Comparison of ENCODE assay signal across 21 mouse cellular contexts in the genomic region with DNA sequence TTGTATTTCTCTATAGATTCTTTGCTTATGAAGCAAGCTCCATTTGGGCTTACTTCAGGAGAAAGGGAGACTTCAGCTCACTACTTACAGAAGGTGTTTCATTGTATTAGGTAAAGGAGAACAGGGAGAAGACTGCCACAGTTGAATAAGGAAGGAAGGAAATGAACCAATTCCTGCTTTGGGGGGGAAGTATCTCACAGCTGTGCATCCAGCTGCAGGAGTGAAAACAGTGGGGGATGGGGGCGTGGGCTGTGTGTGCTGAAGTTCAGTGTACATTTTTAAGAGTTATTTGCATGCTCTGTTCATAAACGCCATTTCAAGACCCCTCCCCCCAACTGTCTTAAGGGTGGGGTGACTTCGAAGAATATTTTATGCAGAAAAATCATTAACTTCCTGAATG. TPM values are rescaled to one million over a fixed set of nuclear protein-coding genes. Genes with fewer than 3 reads are reported as not detected.
DNase-seq lines count a peak whose midpoint lies in the region; ATAC-seq and TF ChIP-seq lines count a peak whose summit lies in the region.
"Had no signal": no experiment of that assay in that cellular context is flagged by ENCODE, and none has a peak within 500 bp of the region (broad histone marks: within the 10 kb centered on the region; RNA-seq: fewer than 3 reads in every experiment).

No protein-coding gene starts in this region.

- intact Hi-C loops in heart, postnatal 25 days (cut with DNase I), result no loop called here

- H3K27ac ChIP-seq in hindbrain, postnatal 0 days, result no peak overlapping the region
- no peak overlapping the region for H3K27ac ChIP-seq in intestine, postnatal 0 days (ENCODE audit: low read depth, low read length)
- H3K27ac ChIP-seq in kidney, embryonic 15.5 days, result no peak overlapping the region
- H3K27ac ChIP-seq: forebrain, embryonic 15.5 days; hindbrain, embryonic 15.5 days; layer of hippocampus, adult 2 months; midbrain, embryonic 13.5 days; stomach, embryonic 15.5 days had no signal

- DNase-seq in heart, adult 11 months, result peak; percentile 87
- DNase-seq in heart, postnatal 25 days (ENCODE audit: low spot score), result no peak
- DNase-seq in 416B (ENCODE audit: low read depth), result peak; percentile 61
- no peak for DNase-seq in hindbrain, postnatal 0 days (ENCODE audit: low spot score)
- DNase-seq: cerebellum, adult 9-11 months; embryo, embryonic 11 days; heart, postnatal 10 days; kidney, adult 11 months; kidney, postnatal 10 days; lung, adult 2 months had no signal

- ATAC-seq in common myeloid progenitor, adult 5-6 weeks (replicated peaks; ENCODE audit: low read depth, poor library complexity, severe bottlenecking), result peak; percentile 27
- ATAC-seq in megakaryocyte progenitor cell, adult 5-6 weeks (replicated peaks; ENCODE audit: poor library complexity), result peak; percentile 56
- ATAC-seq in hindbrain, postnatal 0 days, result no peak
- no peak for ATAC-seq in intestine, postnatal 0 days
- ATAC-seq in kidney, embryonic 15.5 days (replicated peaks; ENCODE audit: low FRiP score), result no peak
- ATAC-seq: forebrain, embryonic 15.5 days; midbrain, embryonic 13.5 days had no signal

- no peaks in the 10 kb centered on the region for H3K4me1 ChIP-seq in hindbrain, postnatal 0 days (ENCODE audit: insufficient read depth, low read length)
- no peaks in the 10 kb centered on the region for H3K4me1 ChIP-seq in intestine, postnatal 0 days (replicated peaks; ENCODE audit: control insufficient read depth, insufficient read depth, low read length)
- H3K4me1 ChIP-seq in kidney, embryonic 15.5 days, result no peaks in the 10 kb centered on the region
- H3K4me1 ChIP-seq: hindbrain, embryonic 15.5 days; stomach, embryonic 15.5 days had no signal

- no peaks in the 10 kb centered on the region for H3K9me3 ChIP-seq in hindbrain, postnatal 0 days (ENCODE audit: low read length)
- no peaks in the 10 kb centered on the region for H3K9me3 ChIP-seq in intestine, postnatal 0 days (ENCODE audit: control insufficient read depth)
- no peaks in the 10 kb centered on the region for H3K9me3 ChIP-seq in kidney, embryonic 15.5 days (replicated peaks)
- H3K9me3 ChIP-seq: forebrain, embryonic 15.5 days; hindbrain, embryonic 15.5 days; midbrain, embryonic 13.5 days; stomach, embryonic 15.5 days had no signal

- TF ChIP-seq CTCF in hindbrain, postnatal 0 days (IDR thresholded peaks at IDR 0.05; ENCODE audit: low read depth), result no peak
- TF ChIP-seq CTCF in intestine, postnatal 0 days (IDR thresholded peaks at IDR 0.05; ENCODE audit: low read depth), result no peak

- 91% methylated on average over 3 of the region's 3 CpGs for WGBS in hindbrain, postnatal 0 days
- WGBS in intestine, postnatal 0 days, result 80% methylated on average over 3 of the region's 3 CpGs
- WGBS in kidney, embryonic 15.5 days, result 73% methylated on average over 3 of the region's 3 CpGs

- H3K9ac ChIP-seq in hindbrain, postnatal 0 days (replicated peaks; ENCODE audit: low read length), result no peak overlapping the region
- H3K9ac ChIP-seq in intestine, postnatal 0 days (ENCODE audit: low read depth, low read length), result no peak overlapping the region
- no peak overlapping the region for H3K9ac ChIP-seq in kidney, embryonic 15.5 days
- H3K9ac ChIP-seq: forebrain, embryonic 15.5 days; hindbrain, embryonic 15.5 days; midbrain, embryonic 13.5 days; stomach, embryonic 15.5 days had no signal

- no peak overlapping the region for H3K4me2 ChIP-seq in hindbrain, postnatal 0 days (ENCODE audit: low read depth, low read length)
- H3K4me2 ChIP-seq in intestine, postnatal 0 days (replicated peaks; ENCODE audit: low read depth), result no peak overlapping the region
- no peak overlapping the region for H3K4me2 ChIP-seq in kidney, embryonic 15.5 days
- H3K4me2 ChIP-seq: forebrain, embryonic 15.5 days; heart, embryonic 11.5 days; hindbrain, embryonic 15.5 days; midbrain, embryonic 13.5 days; stomach, embryonic 15.5 days had no signal

- H3K27me3 ChIP-seq in hindbrain, postnatal 0 days (ENCODE audit: insufficient read depth, low read length), result no peaks in the 10 kb centered on the region
- no peaks in the 10 kb centered on the region for H3K27me3 ChIP-seq in intestine, postnatal 0 days (replicated peaks; ENCODE audit: control insufficient read depth, insufficient read depth, low read length)
- H3K27me3 ChIP-seq in kidney, embryonic 15.5 days, result no peaks in the 10 kb centered on the region
- H3K27me3 ChIP-seq: forebrain, embryonic 15.5 days; stomach, embryonic 15.5 days had no signal

- H3K36me3 ChIP-seq in hindbrain, postnatal 0 days (ENCODE audit: insufficient read depth, low read length), result no peaks in the 10 kb centered on the region
- peaks cover 22% of the 10 kb centered on the region for H3K36me3 ChIP-seq in intestine, postnatal 0 days (ENCODE audit: control insufficient read depth, insufficient read depth)
- H3K36me3 ChIP-seq in kidney, embryonic 15.5 days, result no peaks in the 10 kb centered on the region
- H3K36me3 ChIP-seq: forebrain, embryonic 15.5 days; hindbrain, embryonic 15.5 days; midbrain, embryonic 13.5 days; stomach, embryonic 15.5 days had no signal

- H3K4me3 ChIP-seq in hindbrain, postnatal 0 days (ENCODE audit: low read length), result no peak overlapping the region
- H3K4me3 ChIP-seq in intestine, postnatal 0 days (ENCODE audit: low read depth, low read length), result no peak overlapping the region
- no peak overlapping the region for H3K4me3 ChIP-seq in kidney, embryonic 15.5 days (replicated peaks)
- H3K4me3 ChIP-seq: forebrain, embryonic 15.5 days; hindbrain, embryonic 15.5 days; layer of hippocampus, adult 2 months; midbrain, embryonic 13.5 days; myocyte; stomach, embryonic 15.5 days had no signal

RNA-seq across cellular contexts. Expression of gene Gas2l3, which starts 10.0 kb away (rescaled TPM):
- 1 to 10 TPM; 1.6 to 3.8 TPM for total RNA-seq in heart, postnatal 25 days (2021)
- total RNA-seq in common myeloid progenitor, adult 5-6 weeks (2017), result 16.4 and 25.9 TPM in 2 replicates
- total RNA-seq in megakaryocyte progenitor cell, adult 5-6 weeks (2015), result 23.2 and 24.1 TPM in 2 replicates
- total RNA-seq in megakaryocyte progenitor cell, adult 5-6 weeks (2017), result 22.1 and 33.9 TPM in 2 replicates
- total RNA-seq in hindbrain, postnatal 0 days (2014; rRNA removed), result 11.7 and 17.8 TPM in 2 replicates
- 5.5 and 6.6 TPM in 2 replicates for polyA plus RNA-seq in hindbrain, postnatal 0 days (2015; fragmentation: Nextera tagmentation; extraction: Ambion mirVana)
- polyA plus RNA-seq in intestine, postnatal 0 days (2015; fragmentation: Nextera tagmentation; extraction: Ambion mirVana), result 5.5 and 5.6 TPM in 2 replicates
- 18.9 and 19.6 TPM in 2 replicates for polyA plus RNA-seq in kidney, embryonic 15.5 days (2015; fragmentation: Nextera tagmentation; extraction: Ambion mirVana)

Comparison
In these comparisons a context has a peak if more than half of its experiments do, and no peak if none do; other contexts are left out.
1. DNase-seq: peak in heart, adult 11 months (single experiment) and 416B (single experiment); none in heart, postnatal 25 days (single experiment) and hindbrain, postnatal 0 days (single experiment).
2. ATAC-seq: peak in common myeloid progenitor, adult 5-6 weeks (single experiment) and megakaryocyte progenitor cell, adult 5-6 weeks (single experiment); none in hindbrain, postnatal 0 days (single experiment), intestine, postnatal 0 days (single experiment) and kidney, embryonic 15.5 days (single experiment).